Mouse (Mus musculus) midbrain, embryonic 14.5 days (tissue): Measurements from ENCODE around the gene Idh3b. TPM values are rescaled to one million over a fixed set of nuclear protein-coding genes. Genes with fewer than 3 reads are reported as not detected.

Source experiments
- ATAC-seq: fragments of 200-750 bp; cut with Nextera tagmentation; 2 replicates; pipeline ENCODE4 v1.8.0; 2017; ENCODE audit warnings: moderate number of reproducible peaks, moderate library complexity; ENCODE audit not compliant: low FRiP score, low TSS enrichment
- DNase-seq: peaks from one replicate; pipeline ENCODE4 v3.0.0-alpha.2; 2015
- H3K27ac ChIP-seq: fragments of 300-500 bp; sonication (generic); replicated peaks from 2 replicates; pipeline ENCODE4 v1.5.1; 2014; ENCODE audit warnings: mild to moderate bottlenecking, low read depth, low read length, moderate library complexity
- H3K27me3 ChIP-seq: fragments of 300-500 bp; sonication (generic); 2 replicates; pipeline ENCODE4 v1.6.1; 2014; ENCODE audit warnings: low read length, control low read depth, mixed read lengths; ENCODE audit not compliant: control insufficient read depth, insufficient read depth
- H3K36me3 ChIP-seq: fragments of 300-500 bp; sonication (generic); 2 replicates; pipeline ENCODE4 v1.6.1; 2014; ENCODE audit warnings: low read length, control low read depth; ENCODE audit not compliant: control insufficient read depth, insufficient read depth
- H3K4me1 ChIP-seq: fragments of 300-500 bp; sonication (generic); 2 replicates; pipeline ENCODE4 v1.6.1; 2014; ENCODE audit warnings: mild to moderate bottlenecking, antibody characterized with exemption, low read length, control low read depth; ENCODE audit not compliant: control insufficient read depth, insufficient read depth
- H3K4me2 ChIP-seq: fragments of 300-500 bp; sonication (generic); 2 replicates; pipeline ENCODE4 v1.6.1; 2014; ENCODE audit warnings: mild to moderate bottlenecking, low read length, moderate library complexity
- H3K4me3 ChIP-seq: fragments of 300-500 bp; sonication (generic); replicated peaks from 2 replicates; pipeline ENCODE4 v1.5.1; 2014; ENCODE audit warnings: low read depth, low read length
- H3K9ac ChIP-seq: fragments of 300-500 bp; sonication (generic); replicated peaks from 2 replicates; pipeline ENCODE4 v1.6.1; 2014; ENCODE audit warnings: mild to moderate bottlenecking, low read length, moderate library complexity
- H3K9me3 ChIP-seq: fragments of 300-500 bp; sonication (generic); 2 replicates; pipeline ENCODE4 v1.6.1; 2016; ENCODE audit warnings: low read length, control low read depth, mixed read lengths; ENCODE audit not compliant: control insufficient read depth
- WGBS: fragments of 180-500 bp; shearing (Covaris S2); extraction: QIAGEN DNeasy Blood & Tissue Kit; methylation state at CpG from one replicate; pipeline ENCODE4 v1.1.7; 2014; 5-methylcytosine and 5-hydroxymethylcytosine counted together
- polyA plus RNA-seq: library from polyadenylated mRNA; unstranded; fragments of >200 nt; fragmentation: Nextera tagmentation; extraction: Ambion mirVana; gene quantifications from 2 replicates; pipeline ENCODE4 v1.2.1, GENCODE M21; 2014

Idh3b gene
- polyA plus RNA-seq, 1 experiment from 2014 or later: 170 TPM

- Histone ChIP-seq H3K4me3 (peak overlapping the region; percentile 92), H3K36me3 (peaks cover 43% of the 10 kb centered on the region), H3K4me2 (peak overlapping the region; percentile 95), H3K27ac (peak overlapping the region; percentile 91), H3K4me1 (peaks cover 15% of the 10 kb centered on the region), H3K9me3 (no peaks in the 10 kb centered on the region), H3K27me3 (no peaks in the 10 kb centered on the region), H3K9ac (peak overlapping the region; percentile 77)
- ATAC-seq: no peak
- DNase-seq: no peak
- WGBS: 3% methylated on average over 10 of the region's 10 CpGs
Observed at GRCm38 (mm10) chr2:130274862-130275261, 9.5 kb downstream of the Idh3b start.

DNA sequence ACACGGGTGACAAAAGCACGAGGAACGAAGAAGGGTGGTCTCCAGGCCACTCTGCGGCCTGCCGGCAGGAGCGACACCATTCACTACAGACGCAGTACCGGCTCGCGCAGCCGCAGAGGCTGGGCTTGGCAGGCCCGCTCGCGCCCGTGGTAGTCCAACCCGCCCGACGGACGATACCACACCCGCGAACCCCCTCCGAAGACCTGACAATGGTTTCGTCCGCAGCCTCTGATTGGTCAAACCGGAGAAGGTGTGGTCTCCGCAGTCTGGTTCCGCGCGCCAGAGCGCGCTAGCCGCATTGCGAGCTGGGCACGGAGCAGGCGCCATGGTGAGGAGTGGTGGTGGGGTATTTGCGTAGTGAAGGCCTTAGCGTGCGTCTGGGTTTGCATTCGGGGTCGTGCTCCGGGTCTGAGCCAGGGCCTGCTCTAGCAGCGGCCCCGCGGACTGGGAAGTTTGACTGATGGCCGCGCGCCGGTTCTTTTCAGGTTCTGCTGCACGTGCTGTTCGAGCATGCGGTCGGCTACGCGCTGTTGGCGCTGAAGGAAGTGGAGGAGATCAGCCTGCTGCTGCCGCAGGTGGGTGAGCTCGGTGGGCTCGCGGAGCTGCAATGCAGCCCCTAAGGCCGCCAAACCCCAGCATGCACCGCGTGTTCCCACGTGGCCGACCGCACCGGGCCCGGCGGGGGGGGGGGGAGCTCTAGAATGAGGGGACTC, 10.0 kb downstream of the Idh3b start, which contains the start of gene Nop56:
Nop56 (plus strand) TSS at position 282 of the 713 bp plus-strand sequence.
- Histone ChIP-seq H3K4me3 (peak within 1 kb of the TSS; percentile 92), H3K9ac (peak within 1 kb of the TSS; percentile 86), H3K4me2 (peak within 1 kb of the TSS; percentile 95), H3K36me3 (peaks cover 37% of the 10 kb centered on the region), H3K4me1 (peaks cover 15% of the 10 kb centered on the region), H3K27ac (peak within 1 kb of the TSS; percentile 91), H3K27me3 (no peaks in the 10 kb centered on the region), H3K9me3 (no peaks in the 10 kb centered on the region)
- under 1% methylated on average over 68 of the region's 68 CpGs for WGBS
- DNase-seq: peak; percentile 100
- ATAC-seq: peak; percentile 97

DNA sequence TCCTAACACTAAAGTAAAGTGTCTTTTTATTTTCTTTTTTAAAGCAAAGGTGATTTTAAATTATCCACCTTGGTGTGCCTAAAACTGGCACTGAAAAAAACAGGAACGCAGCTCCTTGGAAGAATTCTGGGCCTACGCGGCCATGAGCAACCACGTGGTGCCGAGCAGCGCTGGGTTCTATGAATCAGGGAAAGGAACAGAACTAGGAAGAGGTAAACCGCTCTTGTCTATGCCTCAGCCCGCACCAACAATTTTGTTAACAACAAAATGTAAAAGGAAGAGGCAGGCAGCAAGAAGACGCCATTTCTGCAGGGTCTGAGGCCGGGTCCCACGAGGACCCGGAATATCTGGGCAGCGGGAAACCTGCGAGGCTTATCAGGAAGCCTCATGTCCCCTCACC, 10.6 kb downstream of the Idh3b start:
- under 1% methylated on average over 14 of the region's 14 CpGs for WGBS
- H3K9me3 ChIP-seq: no peaks in the 10 kb centered on the region
- peak; percentile 25; the same call in 1 of the 2 replicates for ATAC-seq

DNA sequence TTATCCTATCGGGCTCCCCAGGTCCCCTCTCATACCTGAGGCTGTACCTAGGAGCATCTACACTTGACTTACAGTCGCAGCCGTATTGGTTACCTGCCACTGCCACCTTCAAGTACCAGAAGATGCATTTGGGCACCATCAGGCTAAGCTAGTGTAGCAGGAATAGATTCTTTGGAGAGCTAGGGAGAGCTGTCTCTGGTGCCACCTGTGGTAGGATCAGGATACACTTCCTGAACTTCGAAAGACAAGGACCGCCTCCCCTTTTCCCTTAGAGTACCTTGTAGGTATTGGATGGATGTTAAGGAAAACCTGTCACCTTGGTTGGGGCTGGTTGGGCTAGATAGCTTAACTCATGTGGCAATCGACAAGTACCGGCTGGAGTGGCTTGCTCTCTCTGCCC, 16.3 kb downstream of the Idh3b start:
- no peak overlapping the region for H3K9ac ChIP-seq
- H3K36me3 ChIP-seq: no peaks in the 10 kb centered on the region
- H3K4me2 ChIP-seq: no peak overlapping the region
- no peak overlapping the region for H3K27ac ChIP-seq
- DNase-seq (no peak), ATAC-seq (no peak)
- 76% methylated on average over 7 of the region's 7 CpGs for WGBS
- H3K4me3 ChIP-seq: no peak overlapping the region
- no peaks in the 10 kb centered on the region for H3K27me3 ChIP-seq
- peaks cover 2% of the 10 kb centered on the region; the same call in 1 of the 2 replicates for H3K4me1 ChIP-seq
- H3K9me3 ChIP-seq: no peaks in the 10 kb centered on the region

More for the DNA sequence above, 10.6 kb downstream of the Idh3b start:
- H3K9ac ChIP-seq: peak overlapping the region; percentile 86
- peaks cover 34% of the 10 kb centered on the region for H3K36me3 ChIP-seq
- H3K4me1 ChIP-seq: peaks cover 15% of the 10 kb centered on the region
- peak; percentile 64 for DNase-seq
- H3K27ac ChIP-seq: peak overlapping the region; percentile 91
- no peaks in the 10 kb centered on the region for H3K27me3 ChIP-seq
- H3K4me2 ChIP-seq: peak overlapping the region; percentile 95
- H3K4me3 ChIP-seq: peak overlapping the region; percentile 92

GRCm38 (mm10) chr2:130265520-130265919, 18.8 kb downstream of the Idh3b start:
- ATAC-seq: no peak

GRCm38 (mm10) chr2:130262398-130262797, 21.9 kb downstream of the Idh3b start:
- no peak overlapping the region for H3K4me2 ChIP-seq
- no peaks in the 10 kb centered on the region for H3K36me3 ChIP-seq
- H3K27me3 ChIP-seq: no peaks in the 10 kb centered on the region
- no peak overlapping the region for H3K27ac ChIP-seq
- no peak for ATAC-seq
- H3K9ac ChIP-seq: no peak overlapping the region
- H3K4me3 ChIP-seq: no peak overlapping the region
- WGBS: 87% methylated on average over 2 of the region's 2 CpGs
- H3K9me3 ChIP-seq: no peaks in the 10 kb centered on the region
- H3K4me1 ChIP-seq: no peaks in the 10 kb centered on the region
- DNase-seq: no peak

More at GRCm38 (mm10) chr2:130265520-130265919, 18.8 kb downstream of the Idh3b start:
- Histone ChIP-seq H3K27ac (no peak overlapping the region), H3K36me3 (no peaks in the 10 kb centered on the region), H3K4me1 (no peaks in the 10 kb centered on the region), H3K9ac (no peak overlapping the region), H3K27me3 (no peaks in the 10 kb centered on the region), H3K9me3 (no peaks in the 10 kb centered on the region), H3K4me3 (no peak overlapping the region), H3K4me2 (no peak overlapping the region)
- 83% methylated on average over 1 of the region's 1 CpGs for WGBS
- DNase-seq: no peak

GRCm38 (mm10) chr2:130261914-130262313, 22.4 kb downstream of the Idh3b start:
- H3K4me2 ChIP-seq: no peak overlapping the region
- WGBS: 88% methylated on average over 2 of the region's 2 CpGs
- no peak for DNase-seq
- no peak overlapping the region for H3K4me3 ChIP-seq
- ATAC-seq: no peak
- H3K36me3 ChIP-seq: no peaks in the 10 kb centered on the region
- H3K27ac ChIP-seq: no peak overlapping the region
- no peaks in the 10 kb centered on the region for H3K27me3 ChIP-seq
- H3K4me1 ChIP-seq: no peaks in the 10 kb centered on the region
- H3K9me3 ChIP-seq: no peaks in the 10 kb centered on the region
- no peak overlapping the region for H3K9ac ChIP-seq

DNA sequence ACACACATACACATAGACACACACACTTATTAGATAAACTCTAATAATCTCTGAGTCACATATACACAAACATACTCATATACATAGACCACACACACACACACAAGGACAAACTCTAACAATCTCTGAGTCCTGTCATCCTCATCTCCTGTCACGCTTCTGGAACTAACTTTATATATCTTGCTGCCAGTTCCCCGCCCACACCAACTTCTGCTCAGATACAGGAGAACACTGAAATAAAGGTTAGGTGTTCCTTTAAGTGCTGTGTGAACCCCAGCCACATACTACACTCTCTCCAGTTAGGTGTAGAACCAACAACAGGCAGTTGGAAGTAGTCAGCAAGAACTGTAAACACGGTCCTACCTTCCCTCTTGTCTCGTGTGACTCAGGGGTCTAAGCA, 23.5 kb downstream of the Idh3b start:
- no peak for DNase-seq
- no peak for ATAC-seq
- no peaks in the 10 kb centered on the region for H3K9me3 ChIP-seq
- no peak overlapping the region for H3K9ac ChIP-seq
- WGBS: 87% methylated on average over 4 of the region's 4 CpGs
- H3K27me3 ChIP-seq: no peaks in the 10 kb centered on the region
- no peak overlapping the region for H3K4me3 ChIP-seq
- H3K27ac ChIP-seq: no peak overlapping the region
- H3K4me2 ChIP-seq: no peak overlapping the region
- H3K36me3 ChIP-seq: no peaks in the 10 kb centered on the region
- no peaks in the 10 kb centered on the region for H3K4me1 ChIP-seq

DNA sequence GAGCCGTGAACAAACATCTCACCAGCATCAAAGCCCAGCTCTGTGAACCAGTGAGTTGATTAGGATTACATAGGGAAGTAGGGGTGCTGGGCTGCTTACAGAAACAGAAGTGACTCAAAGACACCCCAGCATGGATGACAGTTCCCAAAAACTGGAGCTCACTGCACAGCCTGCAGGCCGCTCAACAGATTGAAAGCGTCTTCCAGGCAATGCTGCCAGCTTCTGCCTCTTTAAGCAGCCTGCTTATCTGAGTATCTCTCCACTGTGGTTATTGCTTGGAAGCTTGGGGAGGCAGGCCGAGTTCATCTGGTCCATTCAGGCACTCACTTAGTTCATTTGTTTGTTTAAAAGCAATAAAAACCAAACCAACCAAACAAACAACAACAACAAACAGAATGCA, 27.6 kb downstream of the Idh3b start:
- H3K9ac ChIP-seq: no peak overlapping the region
- no peak overlapping the region for H3K4me3 ChIP-seq
- no peak overlapping the region for H3K4me2 ChIP-seq
- DNase-seq (no peak), ATAC-seq (no peak)
- H3K36me3 ChIP-seq: no peaks in the 10 kb centered on the region
- no peaks in the 10 kb centered on the region for H3K4me1 ChIP-seq
- no peaks in the 10 kb centered on the region for H3K9me3 ChIP-seq
- H3K27ac ChIP-seq: no peak overlapping the region
- 89% methylated on average over 4 of the region's 4 CpGs for WGBS
- no peaks in the 10 kb centered on the region for H3K27me3 ChIP-seq
